Mouse (Mus musculus): ENCODE results near the gene Tmem176b.
A peak's percentile ranks its signal among the peaks of the same experiment; 100 is the strongest.
"Not testable (repeated sequence)": the region's sequence is repeated elsewhere in the genome, so short reads cannot be mapped to it uniquely, and the experiment has no call there.

Gene Tmem176b

DNA sequence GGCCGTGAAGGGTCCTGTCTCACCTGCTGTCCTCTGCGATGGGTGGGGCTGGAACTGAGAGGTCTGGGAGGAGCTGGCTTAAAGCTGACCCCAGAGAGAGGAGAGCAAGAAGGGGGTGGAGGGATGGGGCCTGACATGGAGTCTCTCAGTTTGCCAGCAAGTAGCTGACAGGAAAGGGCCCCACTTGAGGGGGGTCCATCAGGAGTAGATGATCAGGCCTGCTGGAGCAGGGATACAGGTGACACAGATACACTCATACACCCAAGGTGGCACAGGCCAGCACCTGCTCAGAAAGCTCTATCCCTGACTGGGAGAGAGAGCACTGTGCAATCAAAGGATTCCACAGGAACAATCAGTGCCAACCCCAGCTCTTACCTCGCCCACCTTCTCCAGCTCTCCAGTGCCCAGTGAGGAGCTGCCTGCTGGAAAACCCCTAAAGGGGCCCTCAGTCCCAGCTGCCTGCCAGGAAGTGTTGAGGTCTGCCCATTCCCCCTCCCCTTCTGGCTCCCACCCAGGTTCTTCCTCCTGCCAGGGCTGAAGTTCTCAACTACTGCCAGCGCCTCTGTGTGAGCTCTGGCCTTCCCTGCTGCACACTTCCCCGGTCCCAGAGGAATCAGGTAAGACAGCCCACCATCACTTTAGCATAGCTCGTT, at the start of gene Tmem176b:
Tmem176b (minus strand) TSS at position 524 of the 653 bp plus-strand sequence.
- peak; percentile 91 for DNase-seq (ENCODE audit: low spot score)

DNA sequence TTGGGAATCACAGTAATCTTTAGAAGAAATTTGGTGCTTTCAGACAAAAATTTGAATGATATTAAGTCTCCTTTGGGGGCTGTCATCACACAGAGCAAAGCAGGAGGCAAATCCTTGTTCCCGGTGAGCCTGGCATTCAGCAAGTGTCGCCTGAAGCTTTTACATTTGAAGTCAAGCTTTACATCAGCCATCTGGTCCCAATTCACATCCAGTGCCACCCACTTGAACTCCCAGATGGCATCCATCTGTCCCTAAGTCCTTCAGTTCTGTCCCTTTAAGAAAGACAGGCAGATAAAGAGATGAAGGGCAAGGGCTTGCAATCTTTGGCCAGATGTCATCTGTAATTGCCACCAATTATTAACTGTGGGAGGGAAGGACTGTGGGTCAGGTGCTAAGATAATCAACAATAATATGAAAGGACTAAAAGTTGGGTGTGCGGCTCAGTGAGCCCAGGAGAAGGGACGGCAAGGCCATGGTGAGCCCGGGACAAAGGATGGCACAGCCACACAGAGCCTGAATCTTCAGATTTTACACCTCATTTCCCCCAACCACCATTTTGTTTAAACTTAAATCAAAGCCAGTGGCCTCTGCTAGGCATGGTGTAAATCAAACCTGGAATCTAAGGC, 35.3 kb upstream of the Tmem176b start:
- DNase-seq (ENCODE audit: low spot score) = peak; percentile 49

DNA sequence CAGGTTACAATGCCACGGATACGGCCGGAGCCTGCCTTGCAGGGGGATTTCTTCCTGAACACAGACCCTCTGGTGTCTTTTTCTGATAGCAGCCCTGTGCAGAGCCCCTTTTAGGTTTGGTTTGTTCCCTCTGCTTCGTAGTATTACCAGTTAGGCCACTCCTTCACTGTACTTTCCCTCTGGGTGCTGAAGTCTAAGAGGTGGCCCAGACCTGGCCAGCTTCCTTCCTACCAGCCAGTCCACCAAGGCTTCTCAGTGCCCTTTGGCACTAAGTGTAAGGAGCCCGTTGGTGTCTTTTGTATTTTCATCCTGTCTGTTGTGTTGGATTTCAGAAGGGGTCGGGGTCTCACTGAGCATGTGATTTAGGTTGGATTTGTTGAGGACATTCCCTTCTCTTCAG, 34.2 kb upstream of the Tmem176b start:
- DNase-seq (ENCODE audit: low spot score) = no peak

DNA sequence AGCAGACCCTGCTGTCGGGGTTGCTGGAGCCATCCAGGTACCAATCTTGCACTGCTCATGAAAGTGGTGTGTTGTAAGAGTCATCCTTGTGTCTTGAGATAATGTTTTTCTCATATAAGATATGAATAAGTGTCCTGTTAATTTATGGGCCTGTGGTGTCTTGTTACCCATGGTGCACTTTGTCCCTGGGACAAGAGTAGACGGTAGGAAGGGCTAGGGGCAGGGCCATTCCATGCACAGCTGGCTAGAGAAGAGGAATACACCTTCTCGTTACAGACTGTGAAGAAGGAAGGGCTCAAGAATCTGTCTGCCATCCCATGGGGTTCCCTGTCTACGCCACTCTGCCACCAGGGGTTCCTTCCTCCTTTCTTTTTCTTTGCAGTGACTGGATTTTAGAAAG, 33.3 kb upstream of the Tmem176b start:
- no peak for DNase-seq (ENCODE audit: low spot score)

DNA sequence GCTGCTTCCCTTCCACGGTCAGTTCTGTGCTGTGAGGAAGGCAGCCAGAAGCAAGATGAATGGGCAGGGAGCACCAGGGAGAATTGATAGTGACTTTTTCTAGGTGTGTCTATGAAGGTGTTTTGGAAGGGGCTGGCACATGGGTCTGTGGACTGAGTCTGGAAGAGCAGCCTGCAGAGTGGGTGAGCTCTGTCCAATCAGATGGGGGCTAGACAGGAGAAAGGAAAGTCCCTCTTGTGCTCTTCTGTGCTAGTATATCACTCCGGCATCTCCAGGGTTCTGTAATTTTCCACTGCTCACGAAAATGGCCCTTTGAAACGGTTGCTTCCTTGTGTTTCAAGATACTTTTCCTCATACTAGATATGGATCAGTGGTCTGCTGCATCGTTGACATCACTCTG, 31.3 kb upstream of the Tmem176b start, which contains the start of gene Aoc1:
Aoc1 (plus strand) TSS at position 301 of the 400 bp plus-strand sequence.
- no peak for DNase-seq (ENCODE audit: low spot score)

DNA sequence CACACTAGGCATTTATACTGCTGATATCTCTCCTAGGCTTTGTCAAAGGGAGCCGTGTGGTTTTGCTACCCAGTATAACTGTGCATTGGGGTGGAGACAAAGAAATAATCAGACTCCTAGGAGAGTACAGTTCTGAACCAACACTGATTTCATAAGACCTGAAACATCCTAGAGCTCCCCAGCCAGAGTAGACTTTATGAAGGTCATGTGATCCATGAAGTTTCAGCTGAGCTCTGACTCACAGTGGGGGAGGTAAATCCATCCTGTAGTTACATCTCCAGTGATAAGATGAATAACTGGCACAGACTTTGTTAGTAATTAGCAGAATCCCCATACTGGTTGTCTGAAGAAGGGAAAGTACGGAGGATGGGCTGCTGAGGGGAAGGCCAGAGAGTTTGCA, 28.5 kb upstream of the Tmem176b start:
- no peak for DNase-seq (ENCODE audit: low spot score)

DNA sequence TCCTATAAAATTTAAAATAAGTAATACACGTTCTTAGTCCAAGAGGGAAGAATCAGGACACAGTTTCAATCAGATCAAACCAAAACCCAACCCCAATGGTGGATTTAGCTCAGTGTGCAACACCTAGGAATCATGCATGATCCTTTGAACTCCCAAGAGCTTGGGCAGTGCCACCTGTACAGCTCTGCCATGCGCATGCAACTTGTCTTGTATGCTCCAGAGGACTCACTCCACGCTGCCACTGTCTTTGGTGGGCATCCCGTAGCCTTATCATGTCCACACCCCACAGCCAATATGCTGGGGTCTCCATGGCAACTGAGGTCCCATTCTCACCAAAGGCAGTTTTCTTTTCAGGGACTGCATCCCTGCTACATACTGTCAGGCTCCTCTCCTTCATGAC, 25.9 kb upstream of the Tmem176b start:
- no peak for DNase-seq (ENCODE audit: low spot score)

DNA sequence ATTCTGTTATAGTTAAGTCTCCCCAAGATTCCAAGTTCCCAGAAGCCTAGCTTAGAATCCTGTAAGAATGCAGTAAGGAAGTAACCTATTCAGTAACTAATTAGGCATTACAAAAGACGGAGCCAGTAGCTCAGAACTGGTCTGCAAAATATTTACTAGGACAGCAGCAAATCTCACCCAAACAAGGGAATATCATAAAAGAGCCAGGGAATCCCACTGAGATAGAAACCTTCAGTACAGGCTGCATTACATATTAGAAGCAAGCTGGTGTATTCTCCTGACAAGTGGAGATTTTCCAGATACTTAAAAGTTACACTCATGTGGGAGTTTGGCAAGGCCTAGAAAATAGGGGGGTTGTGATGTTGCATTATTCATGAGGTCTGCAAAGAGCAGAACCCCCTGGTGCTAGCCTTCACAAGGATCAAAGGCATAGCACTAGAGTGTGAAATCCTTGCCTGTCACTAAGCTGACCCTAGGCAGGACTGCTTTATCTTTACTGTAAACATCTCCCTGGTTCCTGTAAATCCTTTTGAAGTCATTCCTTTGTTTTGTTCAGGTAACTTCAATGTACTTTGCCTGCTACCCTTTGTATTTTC, 25.2 kb upstream of the Tmem176b start:
- DNase-seq (ENCODE audit: low spot score) = not testable (repeated sequence)

DNA sequence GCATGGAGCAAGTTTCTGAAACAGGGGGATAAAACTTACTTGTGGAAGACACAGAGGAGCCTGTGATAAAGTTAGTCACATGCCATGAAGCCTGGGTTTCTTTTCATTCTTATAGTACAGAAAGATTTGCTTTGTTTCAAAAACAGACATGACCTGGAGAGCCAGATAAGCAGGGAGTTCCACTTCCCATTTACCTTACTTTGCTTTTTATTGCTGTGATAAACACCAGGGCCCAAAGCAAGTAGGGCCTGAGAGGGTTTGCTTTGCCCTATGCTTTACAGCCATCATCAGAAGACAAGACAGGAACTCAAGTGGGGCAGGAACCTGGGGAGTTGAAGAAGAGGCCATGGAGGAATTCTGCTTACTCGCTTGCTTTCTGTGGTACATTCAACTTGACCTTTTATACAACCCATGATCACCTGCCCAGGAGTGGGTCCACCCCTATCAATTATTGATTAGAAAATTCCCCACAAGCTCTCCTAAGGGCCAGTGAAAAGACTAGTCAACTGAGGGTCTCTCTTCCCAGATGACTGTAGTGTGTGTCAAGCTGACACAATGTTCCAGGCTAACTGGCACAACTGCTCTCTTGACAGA, 24.0 kb upstream of the Tmem176b start:
- DNase-seq (ENCODE audit: low spot score) = no peak

DNA sequence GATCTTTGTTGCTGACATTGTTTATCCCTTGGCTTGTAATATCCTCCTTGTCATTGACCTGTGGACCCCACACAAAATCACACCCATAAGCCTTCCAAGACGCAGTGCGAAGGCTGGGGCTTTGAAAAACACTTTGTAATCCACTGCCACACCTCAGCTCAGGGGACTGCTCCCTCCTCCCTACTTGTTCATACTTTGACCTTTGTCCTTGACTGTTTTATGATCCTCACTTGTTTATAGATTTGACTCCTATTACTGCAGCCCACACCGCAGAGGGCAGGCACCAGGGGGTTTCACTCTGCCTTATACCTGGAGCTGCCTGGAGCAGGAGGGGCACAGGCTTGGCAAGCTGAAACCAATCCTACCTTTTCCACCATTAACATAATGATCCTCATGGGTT, 23.4 kb upstream of the Tmem176b start:
- DNase-seq (ENCODE audit: low spot score) = no peak

DNA sequence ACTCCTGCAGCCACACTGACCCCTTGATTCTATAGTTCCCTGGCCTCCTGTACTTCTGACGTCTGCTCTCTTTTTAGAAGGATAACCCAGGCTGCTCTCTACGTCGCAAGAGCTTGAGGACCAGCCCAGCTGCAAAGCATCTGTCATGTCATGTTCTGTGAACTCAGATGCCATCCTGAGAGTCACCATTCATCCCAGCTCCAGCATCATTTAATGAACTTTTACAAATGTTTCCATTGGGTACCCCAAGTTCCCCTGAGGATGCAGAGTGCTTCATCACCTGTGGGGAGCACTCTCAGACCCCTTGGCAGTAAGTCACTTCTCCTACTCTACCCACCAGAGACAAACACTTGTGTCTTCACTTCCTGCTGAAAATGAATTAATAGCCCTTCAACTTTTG, 22.9 kb upstream of the Tmem176b start:
- no peak for DNase-seq (ENCODE audit: low spot score)

DNA sequence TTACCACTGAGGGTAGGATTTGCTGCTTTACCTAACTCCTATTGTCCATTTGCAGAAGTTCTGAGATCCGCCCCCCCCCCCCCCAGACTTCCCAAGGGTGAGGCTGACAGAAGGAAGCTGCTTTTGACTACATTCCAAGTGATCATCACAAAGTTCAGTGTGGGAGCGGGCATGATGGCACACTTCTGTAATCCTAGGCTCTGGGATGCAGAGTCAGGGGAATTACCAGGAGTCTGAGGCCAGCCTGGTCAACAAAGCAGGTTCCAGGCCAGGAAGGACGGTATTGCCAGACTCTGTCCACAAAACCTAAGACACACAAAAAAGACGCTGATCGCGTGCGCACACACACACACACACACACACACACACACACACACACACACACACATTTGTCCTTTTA, 22.2 kb upstream of the Tmem176b start:
- DNase-seq (ENCODE audit: low spot score) = no peak

DNA sequence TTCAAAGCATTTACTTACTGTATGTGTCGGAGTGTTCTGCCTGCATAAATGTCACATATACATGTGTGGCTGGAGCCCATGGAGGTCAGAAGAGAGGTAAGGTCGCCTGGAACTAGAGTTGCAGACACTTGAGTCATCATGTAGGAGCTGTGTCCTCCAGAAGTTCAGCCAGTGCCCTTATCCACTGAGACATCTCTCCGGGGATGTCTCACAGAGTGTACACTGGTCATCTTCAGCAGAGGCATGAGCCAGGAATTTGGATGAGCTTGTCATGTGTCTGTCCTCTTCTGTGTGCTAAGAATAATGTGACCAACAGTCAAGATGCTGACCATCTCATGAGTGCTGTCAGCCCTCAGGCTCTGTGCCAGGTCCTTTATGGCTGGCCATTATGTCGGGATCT, 21.5 kb upstream of the Tmem176b start:
- no peak for DNase-seq (ENCODE audit: low spot score)

DNA sequence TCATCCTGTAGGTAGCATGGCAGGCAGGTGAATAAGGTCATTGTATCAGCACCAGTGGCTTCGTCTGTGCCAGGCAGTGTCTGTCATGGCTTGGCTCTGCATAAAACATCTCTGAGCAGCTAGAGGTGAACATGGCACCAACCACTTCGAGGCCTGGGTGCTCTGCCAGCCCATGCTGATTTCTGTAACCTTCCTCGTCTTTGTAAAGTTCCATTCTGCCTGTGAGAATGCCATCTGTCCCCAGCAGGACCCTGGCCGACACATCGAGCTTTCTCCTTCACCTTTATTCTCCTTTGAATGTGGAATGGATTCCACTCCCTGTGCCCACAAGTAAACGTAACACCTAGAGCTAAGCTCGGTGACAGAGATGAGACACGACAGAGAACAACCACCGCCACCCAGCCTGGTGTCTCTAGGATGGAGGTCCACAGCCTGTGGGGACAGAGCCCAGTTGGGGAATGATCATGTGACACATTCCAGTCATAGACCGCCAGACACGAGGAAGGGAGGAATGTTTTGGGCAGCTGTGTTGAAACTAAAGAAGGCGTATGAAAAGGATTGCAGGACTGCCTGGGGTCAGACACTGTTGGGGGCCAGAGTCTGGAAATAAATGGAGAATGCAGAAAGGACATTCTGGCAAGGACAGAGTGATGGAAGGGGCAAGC, 20.5 kb upstream of the Tmem176b start:
- no peak for DNase-seq (ENCODE audit: low spot score)

DNA sequence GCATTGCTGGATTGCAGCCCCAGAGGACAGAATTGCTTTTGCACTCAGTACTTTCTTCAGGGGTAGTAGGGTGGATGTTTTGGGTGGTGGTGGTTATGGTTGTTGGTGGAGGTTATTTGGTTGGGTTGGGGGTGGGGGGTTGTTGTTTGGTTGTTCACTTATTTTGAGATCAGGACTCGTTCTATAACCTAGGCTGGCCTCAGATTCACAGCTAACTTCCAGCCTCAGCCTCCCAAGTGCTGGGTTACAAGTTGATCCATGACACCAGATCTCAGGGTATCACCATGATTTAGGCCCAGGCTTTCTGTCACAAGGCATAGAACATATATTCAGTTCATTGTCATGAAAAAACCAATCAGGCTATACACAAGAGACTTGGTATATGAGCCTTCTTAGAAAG, 19.6 kb upstream of the Tmem176b start:
- no peak for DNase-seq (ENCODE audit: low spot score)

DNA sequence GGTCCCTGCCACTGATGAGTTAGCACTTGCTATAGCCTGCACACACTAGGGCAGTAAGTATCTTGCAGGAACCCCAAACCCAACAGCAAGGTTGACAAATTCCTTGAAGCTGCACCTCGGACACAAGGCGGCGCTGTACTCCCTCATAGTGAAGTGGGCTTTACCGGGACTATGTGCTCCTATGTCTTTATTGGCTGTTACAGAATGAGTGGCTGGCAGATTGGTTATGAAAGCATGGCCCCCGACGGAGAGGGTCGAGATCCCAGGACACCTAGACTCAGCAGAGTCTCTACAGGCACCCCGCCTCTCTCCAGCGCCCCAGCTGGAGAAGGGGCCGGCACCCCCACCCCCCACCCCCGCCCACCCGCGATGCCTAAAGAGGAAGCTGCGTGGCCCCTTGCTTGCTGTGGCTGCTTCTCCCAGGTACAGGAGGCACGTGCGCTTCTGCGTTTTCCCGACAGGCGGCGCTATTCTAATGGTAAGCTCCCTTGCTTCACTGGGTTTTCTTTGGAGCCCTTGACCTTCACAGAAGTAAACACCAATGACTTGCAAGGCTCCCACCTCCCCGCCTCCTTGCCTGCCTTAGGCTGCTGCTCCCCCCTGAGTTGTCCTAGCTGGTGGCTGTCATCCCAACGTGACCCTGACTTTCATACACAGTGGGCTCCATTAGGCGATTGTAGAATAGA, 19.0 kb upstream of the Tmem176b start:
- DNase-seq (ENCODE audit: low spot score) = peak; percentile 80

DNA sequence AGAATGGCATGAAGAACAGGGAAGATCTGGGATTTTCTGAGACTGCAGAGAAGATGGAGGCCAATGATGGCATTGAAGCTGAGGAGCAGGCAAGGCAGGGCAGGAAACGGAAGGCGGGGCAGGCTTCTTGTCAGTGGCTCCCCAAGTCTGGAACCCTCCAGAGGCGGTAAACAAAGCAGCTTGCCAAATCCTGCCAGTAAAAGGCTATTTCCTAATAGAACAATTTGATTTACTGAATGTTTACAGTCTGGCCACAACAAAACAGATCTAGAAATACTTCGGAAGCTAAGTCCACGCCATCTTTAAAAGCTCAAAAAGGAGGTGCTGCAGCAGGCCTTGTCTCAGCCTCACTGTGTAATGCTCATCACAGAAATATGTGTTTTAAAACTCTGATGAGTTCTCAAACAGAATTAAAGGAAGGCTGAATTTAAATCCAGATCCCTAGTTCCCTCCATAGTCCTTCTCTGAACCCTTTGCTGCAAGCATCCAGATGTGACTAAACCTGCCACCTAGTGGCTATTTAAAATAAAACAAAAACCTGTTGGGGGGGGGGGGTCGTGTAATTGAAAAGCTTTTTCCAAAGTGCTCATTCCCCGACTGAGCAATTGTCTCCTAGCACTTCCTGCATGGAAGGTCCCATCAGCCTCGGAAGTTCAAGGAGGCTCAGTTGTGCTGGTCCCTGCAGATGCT, 16.5 kb upstream of the Tmem176b start:
- peak; percentile 21 for DNase-seq (ENCODE audit: low spot score)

DNA sequence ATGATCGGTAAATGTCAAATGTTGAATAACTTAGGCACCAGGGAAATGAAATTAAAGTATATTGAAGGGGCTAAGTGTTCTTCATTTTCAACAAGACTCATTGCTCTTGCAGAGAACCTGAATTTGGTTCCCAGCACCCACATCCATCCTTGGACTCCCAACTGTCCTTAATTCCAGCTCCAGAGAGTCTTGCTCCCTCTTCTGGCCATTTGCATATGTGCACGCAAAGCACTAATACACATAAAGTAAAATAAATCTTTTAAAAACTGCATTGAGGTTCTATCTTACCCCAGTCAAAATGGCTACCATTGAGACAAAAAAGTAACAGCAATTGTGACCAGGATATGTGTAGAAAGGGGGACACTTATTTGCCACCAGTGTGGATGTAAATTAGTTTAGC, 12.9 kb upstream of the Tmem176b start:
- DNase-seq (ENCODE audit: low spot score) = no peak

DNA sequence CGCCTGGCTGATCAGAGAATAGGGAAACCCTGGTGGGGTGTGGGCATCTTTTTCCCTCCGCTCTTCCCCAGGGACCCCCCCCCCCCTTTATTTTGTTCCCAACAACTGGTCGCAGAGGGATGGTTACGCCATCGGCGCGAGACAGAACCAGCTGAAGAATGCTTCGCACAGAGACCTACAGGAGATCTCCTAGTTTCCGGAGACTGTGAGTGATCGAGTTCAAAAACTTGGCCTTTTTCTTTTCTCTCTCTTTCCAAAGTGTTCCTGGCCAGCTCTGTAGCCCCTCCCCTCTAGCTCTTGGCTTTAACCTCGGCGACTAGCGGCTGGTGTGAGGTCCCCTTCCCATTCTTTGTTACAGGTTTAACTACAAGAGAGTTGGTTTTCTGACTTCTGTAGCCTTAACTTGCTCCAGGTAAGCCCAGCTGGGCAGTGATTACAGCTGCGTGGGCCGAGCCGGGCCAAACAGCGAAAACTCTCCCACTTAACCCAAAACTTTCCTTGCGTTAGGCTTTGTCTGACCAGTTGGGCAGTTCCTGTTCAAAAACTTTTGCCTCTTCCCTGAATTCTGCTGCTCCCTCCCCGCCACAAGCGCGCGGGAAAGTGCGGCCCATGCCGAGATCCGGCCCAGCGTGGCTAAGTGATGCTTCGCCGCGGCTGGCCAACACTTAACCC, 10.7 kb upstream of the Tmem176b start:
- DNase-seq (ENCODE audit: low spot score) = peak; percentile 68

DNA sequence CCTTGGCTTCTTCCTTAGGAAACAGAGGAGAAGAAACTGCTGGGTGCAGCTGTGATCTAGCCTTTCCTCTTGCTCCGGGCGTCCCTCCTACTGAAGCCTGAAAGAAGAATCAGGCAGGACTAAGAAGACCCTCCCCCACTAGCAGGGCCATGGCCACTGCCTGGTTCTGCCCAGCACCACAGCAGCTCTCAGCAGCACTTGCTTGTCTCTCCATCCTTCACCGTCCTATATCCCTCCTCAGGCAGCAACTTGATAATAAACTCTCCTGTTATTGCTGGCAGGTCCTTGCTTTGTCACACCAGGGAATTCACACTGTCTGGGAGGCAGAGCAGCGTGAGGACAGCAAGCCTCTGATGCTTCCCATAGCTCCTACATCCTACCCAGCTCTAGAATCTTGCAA, 3.8 kb upstream of the Tmem176b start:
- no peak for DNase-seq (ENCODE audit: low spot score)
